Mouse (Mus musculus): ENCODE measurements around the gene Ptdss2.

Gene Ptdss2

GRCm38 (mm10) chr7:141175068-141175467 is 52.9 kb downstream of the Ptdss2 start:
- DNase-seq, result no peak

DNA sequence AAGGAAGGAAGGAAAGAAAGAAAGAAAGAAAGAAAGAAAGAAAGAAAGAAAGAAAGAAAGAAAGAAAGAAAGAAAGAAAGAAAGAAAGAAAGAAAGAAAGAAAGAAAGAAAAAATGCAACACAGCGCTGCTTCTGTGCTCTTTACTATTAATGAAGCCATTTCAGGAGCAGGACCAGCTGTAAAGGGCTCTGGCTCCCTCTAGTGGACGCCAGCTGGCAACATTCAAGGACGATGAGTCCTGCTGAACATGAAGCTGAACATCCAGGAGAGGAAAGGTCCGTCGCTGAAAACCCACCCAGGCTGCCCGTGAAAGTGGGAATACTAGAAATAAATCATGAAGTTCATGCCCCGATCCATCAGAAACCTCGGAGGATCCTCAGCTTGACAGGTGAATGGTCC is 54.0 kb downstream of the Ptdss2 start:
- DNase-seq, result peak; percentile 83 to 92

- no peak for DNase-seq
Observed at GRCm38 (mm10) chr7:141188194-141188593, 66.0 kb downstream of the Ptdss2 start.

GRCm38 (mm10) chr7:141188733-141189132 is 66.6 kb downstream of the Ptdss2 start:
- DNase-seq, result no peak

GRCm38 (mm10) chr7:141190220-141190619 is 68.0 kb downstream of the Ptdss2 start:
- no peak for DNase-seq

DNA sequence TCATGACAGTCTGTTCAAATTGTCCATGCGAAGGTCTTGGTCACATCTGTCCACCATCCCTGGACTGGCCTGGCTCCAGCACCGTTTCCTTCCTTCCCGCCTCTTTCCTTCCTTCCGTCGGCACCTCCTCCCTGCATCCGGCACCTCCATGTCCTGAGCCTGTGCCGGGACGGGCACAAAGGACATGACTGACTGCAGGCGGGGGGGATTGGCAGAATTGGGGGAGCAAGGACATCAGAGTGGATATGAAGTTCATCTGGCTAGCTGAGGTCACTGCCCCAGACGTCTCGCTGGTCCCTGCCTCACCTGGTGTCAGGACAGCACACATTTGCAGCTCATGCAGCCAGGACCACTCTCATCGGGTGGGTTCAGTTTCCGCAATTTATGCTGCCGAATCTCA is 68.9 kb downstream of the Ptdss2 start:
- DNase-seq, result peak in 1 of 2 experiments; percentile 58

DNA sequence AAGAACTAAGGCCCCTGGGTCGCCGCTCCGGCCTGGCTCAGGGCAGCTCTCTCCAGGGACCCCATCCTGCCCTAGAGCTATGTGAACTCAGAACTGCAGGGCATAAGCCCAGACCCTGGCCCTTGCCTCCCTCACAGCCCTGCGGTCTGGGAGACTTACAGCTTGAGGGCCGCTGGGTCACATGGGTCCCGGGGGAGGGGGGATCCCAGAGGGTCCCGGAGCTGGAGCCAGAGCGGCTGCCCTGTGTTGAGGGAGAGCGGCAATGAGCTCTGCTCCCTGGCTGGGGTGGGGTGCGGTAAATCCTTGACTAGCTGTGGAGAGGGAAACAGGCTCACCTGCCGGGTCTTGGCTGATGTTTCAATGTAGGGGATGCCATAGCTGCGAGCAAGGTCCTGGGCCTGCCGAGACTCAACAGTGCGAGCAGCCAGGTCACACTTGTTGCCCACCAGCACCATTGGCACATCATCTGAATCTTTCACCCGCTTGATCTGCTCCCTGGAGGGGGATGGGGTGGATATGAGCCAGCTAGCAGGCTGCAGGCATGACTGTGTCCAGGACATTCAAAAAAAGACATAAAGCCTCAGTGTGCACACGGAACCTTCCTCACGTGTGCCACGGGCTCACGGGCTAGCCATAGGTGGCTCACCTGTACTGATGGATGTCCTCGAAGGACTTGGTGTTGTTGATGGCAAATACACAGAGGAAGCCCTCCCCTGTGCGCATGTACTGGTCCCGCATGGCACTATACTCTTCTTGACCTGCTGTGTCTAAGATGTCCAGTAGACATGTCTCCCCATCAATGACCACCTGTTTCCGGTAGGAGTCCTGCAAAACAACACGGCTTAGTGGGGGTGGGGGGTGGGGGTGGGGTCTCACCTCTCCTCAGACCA is 69.9 kb downstream of the Ptdss2 start:
- no peak for DNase-seq

GRCm38 (mm10) chr7:141192776-141193347 is 70.7 kb downstream of the Ptdss2 start:
- no peak for DNase-seq

- DNase-seq, result peak; percentile 40 to 41
Observed at GRCm38 (mm10) chr7:141193348-141193856, 71.2 kb downstream of the Ptdss2 start.

- peak; percentile 97 to 98 for DNase-seq
Observed at GRCm38 (mm10) chr7:141193948-141194347, 71.8 kb downstream of the Ptdss2 start, which contains the start of the genes Hras and Lrrc56. Gene Hras, minus strand, starts transcription at chr7:141194005. Gene Lrrc56, plus strand, starts transcription at chr7:141194157.

GRCm38 (mm10) chr7:141194409-141194808 is 72.2 kb downstream of the Ptdss2 start:
- DNase-seq, result no peak

- peak; percentile 91 to 94 for DNase-seq
Observed at GRCm38 (mm10) chr7:141194830-141195229, 72.6 kb downstream of the Ptdss2 start.

- no peak for DNase-seq
Observed at GRCm38 (mm10) chr7:141195754-141196153, 73.6 kb downstream of the Ptdss2 start.

GRCm38 (mm10) chr7:141196619-141197282 is 74.6 kb downstream of the Ptdss2 start:
- no peak for DNase-seq

DNA sequence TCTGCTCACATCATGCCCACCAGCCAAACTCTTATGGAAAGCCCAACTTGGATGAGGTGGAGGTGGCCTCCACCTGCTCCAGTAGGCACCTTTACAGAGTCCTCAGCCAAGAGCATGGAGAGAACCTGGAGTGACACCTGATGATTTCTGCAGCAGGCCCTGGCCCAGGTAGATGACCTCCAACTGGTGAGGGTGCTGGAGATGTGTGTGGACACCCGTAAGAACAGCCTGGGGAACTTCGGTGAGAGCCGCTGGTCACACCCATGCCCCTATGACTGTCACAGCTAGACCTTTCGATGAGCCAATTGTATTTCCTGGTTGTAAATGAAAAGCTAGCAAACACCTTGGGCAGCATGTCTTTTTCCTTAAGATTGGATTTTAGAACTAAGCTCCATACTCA is 75.9 kb downstream of the Ptdss2 start:
- DNase-seq, result no peak

DNA sequence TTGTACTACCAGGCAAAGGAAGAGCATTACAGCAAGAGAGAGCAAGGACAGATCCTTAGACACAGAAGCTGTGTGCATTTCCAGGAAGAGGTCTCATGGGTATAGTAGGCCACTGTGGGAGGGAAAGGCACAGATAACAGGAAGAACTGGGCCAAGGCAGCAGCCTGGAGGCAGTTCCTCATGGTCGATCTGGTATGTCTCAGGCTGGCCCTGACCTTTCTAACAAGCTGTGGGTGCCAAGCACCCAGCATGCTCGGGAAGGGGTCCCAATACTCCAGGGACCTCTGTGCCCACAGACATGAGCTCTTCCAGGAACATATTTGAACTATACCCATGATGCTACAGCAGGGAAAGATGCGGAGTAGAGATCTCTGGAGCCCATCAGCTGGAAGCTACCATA is 82.4 kb downstream of the Ptdss2 start:
- DNase-seq, result no peak

DNA sequence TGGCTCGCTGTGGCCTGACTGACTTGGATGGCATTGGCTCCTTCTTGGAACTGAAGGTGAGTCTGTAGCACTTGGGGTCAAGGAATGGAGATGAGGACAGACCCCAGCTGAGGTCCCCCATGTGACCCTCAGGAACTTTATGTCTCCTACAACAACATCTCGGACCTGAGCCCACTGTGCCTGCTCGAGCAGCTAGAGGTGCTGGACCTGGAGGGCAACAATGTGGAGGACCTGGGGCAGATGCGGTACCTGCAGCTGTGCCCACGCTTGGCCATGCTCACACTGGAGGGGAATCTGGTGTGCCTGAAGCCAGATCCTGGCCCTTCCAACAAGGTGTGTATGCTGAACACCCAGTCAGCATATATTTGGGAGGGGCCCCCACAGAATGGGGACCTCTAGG is 83.3 kb downstream of the Ptdss2 start:
- no peak for DNase-seq

- DNase-seq, result no peak
Observed at GRCm38 (mm10) chr7:141206182-141206937, 84.2 kb downstream of the Ptdss2 start.
